Mouse (Mus musculus) lung, postnatal 0 days (tissue): ENCODE results near the gene Uvssa.

Experiments used
- CTCF ChIP-seq: IDR thresholded peaks from 2 replicates; pipeline ENCODE4 v1.5.1; 2016; ENCODE audit warnings: antibody characterized with exemption, mild to moderate bottlenecking
- EP300 ChIP-seq: IDR thresholded peaks from 2 replicates; pipeline ENCODE4 v1.6.1; 2016; ENCODE audit warnings: antibody characterized with exemption, mild to moderate bottlenecking, control low read depth

- TF ChIP-seq CTCF (no peak), EP300 (no peak)
Observed at GRCm38 (mm10) chr5:33347620-33348019, 30.7 kb upstream of the Uvssa start.
